Mouse (Mus musculus): ENCODE results near the gene Gm13278.
"Not testable (repeated sequence)": the region's sequence is repeated elsewhere in the genome, so short reads cannot be mapped to it uniquely, and the experiment has no call there.

Gm13278 gene

DNA sequence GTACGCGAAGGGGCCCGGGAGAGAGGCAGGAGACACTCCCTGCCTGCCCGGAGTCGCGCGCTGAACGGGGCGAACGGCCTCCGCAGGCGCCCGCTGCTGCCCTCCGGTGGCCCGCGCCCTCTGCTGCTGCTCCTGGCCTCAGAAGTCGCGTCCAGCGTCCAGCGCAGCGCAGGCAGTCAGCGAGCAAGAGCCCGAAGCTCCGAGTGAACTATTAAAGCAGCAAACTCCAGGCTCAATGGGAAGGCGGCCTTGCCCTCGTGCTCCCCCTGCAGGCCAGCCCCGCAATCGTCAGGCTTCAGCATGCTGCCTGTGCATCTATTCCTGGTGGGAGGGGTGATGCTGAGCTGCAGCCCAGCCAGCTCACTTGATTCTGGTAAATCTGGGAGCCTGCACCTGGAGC is at the start of gene Gm13278:
Gene Gm13278 (plus strand): TSS at position 301 of the 400 bp plus-strand sequence.
- DNase-seq: not testable (repeated sequence)

DNA sequence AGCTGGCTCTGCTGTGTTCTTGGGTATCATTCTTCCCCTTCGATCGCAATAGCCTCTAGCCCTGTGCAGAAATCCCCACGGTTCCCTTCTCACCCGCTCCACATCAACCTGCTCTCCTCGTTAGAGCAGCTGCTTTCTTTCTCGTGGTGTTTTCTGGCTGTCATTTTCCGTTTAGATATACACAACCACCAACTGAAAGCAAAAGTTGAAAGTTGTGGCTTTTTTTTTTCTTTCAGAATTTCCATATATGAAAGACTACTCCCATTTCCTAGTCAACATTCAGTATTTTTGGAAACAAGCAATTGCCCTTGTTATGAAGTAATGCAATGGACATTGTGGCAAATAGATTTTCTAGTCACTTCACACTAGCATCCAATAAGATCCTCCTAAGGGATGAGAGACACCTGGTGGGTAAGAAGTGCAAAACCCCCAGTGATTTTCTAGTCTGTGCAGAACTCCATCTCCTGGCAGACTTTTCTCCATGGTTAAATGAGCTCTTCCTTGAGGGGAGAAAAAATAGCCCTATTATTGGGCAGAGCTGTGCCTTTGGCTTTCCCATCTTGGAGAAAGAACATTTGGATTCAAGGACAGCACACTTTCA is 48.5 kb upstream of the Gm13278 start:
- no peak for DNase-seq

DNA sequence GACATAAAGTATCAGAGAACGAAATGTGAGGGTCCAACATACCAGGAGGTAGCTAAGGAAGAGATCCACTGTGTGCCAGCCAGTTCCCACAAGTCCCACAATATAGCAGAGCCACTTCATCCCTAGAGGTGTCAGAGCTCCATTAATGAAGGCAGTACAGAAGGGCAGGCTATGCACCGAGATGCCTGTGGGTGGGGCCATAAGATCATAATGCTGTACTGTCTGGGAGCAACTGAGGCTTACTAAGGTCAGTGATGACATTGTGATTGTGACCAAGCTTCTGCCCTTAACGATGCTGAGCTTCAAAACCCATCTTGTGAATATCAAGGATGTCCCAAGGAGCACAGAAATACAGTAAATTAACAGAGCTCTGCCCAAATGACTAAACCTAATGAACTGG is 47.1 kb upstream of the Gm13278 start:
- DNase-seq: no peak

DNA sequence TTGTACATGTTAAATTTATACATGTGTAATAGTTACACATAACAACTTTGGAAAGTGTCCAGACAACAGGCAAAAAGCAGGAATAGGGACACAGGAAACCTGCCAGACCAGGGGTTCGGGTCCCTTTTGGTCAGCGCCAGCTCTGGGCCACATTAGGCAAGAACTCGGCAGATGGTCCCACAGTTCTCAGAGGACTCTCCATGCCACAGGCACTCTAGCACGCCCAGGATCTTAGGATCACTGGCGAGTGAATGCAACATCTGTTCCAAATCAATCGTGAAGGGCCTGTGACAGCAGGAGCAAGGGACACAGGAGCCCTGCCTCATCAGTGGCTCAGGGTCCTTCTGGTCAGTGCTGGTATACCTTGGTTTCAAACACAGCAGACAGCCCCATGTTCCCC is 41.4 kb upstream of the Gm13278 start:
- no peak for DNase-seq

DNA sequence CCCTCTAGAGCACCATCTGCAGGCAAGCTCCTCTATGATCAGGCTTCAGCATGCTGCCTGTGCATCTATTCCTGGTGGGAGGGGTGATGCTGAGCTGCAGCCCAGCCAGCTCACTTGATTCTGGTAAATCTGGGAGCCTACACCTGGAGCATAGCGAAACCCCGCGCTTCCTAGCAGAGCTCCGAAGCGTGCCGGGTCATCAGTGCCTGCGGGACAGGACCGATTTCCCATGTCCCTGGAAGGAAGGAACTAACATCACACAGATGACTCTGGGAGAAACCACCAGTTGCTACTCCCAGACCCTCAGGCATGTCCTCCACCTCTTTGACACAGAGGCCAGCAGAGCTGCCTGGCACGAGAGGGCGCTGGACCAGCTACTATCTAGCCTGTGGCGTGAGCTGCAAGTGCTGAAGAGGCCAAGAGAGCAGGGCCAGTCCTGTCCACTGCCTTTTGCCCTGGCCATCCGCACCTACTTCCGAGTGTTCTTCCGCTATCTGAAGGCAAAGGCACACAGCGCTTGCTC is 36.5 kb upstream of the Gm13278 start, which contains the start of gene Gm13271:
Gene Gm13271 (plus strand): TSS at position 51 of the 523 bp plus-strand sequence.
- peak; percentile 67 to 71 for DNase-seq

DNA sequence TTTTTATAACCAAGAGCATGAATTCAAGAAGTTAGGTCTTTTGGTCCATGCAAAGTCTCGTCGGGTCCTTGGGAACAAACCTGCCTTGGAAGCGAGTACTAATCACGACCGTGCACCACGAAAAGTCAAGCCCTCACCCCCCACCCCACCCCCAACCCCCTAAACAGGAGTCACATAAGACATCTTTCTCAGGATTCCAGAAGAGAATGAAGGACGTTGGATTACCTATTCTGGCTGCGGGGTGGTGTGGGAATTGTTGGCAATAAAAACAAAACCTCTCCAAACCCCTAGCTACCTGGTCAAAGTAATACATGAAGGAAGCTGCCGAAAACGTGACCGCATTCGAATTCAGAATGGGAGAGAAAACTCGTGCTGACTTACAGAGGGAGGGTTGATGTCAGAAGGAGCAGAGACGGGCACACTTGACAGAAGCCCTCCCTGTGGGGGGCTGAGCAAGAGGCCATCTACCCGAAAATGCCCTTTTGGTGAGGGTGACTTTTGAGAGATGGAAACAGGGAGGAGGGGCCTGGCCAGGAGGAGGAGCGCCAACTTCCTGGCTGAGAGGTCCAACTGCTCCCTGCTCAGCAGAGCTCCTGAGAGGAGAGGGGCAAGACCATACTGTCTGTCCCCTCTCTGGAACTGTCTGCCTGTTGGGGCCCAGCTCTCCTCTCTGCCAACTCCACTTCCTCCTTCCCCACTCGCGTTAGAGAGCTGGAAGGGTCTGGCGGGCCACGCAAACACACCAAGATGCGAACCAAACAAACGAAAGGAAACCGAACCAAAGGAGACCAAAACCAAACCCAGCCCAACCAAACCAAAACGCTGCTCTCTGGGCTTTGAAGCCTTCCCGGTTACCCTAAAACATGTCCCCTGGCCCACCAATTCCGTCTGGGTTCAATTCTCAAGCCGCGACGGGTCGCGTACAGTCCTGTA is 34.5 kb upstream of the Gm13278 start:
- peak in 1 of 2 experiments; percentile 12 for DNase-seq

DNA sequence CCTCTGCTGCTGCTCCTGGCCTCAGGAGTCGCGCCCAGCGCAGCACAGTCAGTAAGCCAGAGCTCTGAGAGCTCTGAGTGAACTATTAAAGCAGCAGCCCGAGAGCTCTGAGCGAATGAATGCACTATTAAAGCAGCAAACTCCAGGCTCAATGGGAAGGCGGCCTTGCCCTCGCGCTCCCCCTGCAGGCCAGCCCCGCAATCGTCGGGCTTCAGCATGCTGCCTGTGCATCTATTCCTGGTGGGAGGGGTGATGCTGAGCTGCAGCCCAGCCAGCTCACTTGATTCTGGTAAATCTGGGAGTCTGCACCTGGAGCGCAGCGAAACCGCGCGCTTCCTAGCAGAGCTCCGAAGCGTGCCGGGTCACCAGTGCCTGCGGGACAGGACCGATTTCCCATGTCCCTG is 33.7 kb upstream of the Gm13278 start:
- DNase-seq: peak; percentile 90 to 93

DNA sequence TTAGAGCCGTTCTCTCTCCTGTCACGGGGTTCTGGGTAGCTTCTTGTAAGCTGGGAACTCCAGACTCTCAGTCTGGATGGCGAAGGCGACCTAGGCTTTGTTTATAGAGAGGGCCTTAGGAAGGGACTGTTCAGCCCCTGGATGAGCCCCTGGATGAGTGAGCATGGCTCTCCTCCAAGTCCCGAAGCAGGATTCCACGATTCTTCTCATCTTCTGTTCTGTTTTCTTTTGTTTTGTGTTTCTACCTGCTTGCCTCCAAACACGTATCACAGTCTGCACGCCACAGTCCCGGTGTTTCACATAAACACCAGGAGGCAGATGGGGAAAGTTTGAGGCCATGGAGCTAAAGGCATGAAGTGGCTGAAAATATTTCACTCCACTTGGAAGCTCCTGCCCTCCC is 32.6 kb upstream of the Gm13278 start:
- not testable (repeated sequence) for DNase-seq

DNA sequence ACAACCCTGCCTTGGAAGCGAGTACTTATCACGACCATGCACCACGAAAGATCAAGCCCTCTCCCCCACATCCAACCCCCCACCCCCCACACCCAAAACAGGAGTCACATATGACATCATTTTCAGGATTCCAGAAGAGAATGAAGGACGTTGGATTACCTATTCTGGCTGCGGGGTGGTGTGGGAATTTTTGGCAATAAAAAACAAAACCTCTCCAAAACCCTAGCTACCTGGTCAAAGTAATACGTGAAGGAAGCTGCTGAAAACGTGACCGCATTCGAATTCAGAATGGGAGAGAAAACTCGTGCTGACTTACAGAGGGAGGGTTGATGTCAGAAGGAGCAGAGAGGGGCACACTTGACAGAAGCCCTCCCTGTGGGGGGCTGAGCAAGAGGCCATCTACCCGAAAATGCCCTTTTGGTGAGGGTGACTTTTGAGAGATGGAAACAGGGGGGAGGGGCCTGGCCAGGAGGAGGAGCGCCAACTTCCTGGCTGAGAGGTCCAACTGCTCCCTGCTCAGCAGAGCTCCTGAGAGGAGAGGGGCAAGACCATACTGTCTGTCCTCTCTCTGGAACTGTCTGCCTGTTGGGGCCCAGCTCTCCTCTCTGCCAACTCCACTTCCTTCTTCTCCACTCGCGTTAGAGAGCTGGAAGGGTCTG is 31.6 kb upstream of the Gm13278 start, which contains the start of gene Gm13283:
Gene Gm13283 (plus strand): TSS at position 510 of the 659 bp plus-strand sequence.
- DNase-seq: peak; percentile 33 to 42

DNA sequence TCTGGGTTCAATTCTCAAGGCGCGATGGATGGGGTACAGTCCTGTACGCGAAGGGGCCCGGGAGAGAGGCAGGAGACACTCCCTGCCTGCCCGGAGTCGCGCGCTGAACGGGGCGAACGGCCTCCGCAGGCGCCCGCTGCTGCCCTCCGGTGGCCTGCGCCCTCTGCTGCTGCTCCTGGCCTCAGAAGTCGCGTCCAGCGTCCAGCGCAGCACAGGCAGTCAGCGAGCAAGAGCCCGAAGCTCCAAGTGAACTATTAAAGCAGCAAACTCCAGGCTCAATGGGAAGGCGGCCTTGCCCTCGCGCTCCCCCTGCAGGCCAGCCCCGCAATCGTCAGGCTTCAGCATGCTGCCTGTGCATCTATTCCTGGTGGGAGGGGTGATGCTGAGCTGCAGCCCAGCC is 30.9 kb upstream of the Gm13278 start:
- DNase-seq: peak; percentile 85

DNA sequence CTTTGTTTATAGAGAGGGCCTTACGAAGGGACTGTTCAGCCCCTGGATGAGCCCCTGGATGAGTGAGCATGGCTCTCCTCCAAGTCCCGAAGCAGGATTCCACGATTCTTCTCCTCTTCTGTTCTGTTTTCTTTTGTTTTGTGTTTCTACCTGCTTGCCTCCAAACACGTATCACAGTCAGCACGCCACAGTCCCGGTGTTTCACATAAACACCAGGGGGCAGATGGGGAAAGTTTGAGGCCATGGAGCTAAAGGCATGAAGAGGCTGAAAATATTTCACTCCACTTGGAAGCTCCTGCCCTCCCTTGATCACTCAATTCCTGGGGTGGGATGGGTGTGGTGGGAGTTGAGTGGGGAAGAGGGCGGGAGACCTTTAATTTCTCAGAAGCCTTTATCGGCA is 29.6 kb upstream of the Gm13278 start:
- peak; percentile 57 to 63 for DNase-seq

DNA sequence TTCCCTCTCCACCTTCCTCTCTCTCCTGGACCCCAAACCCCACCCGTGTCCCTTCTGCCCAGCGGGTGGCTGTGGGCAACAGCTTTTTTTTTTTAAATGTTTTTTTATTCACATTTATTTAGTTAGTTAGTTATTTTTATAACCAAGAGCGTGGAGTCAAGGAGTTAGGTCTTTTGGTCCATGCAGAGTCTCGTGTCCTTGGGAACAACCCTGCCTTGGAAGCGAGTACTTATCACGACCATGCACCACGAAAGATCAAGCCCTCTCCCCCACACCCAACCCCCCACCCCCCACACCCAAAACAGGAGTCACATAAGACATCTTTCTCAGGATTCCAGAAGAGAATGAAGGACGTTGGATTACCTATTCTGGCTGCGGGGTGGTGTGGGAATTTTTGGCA is 29.0 kb upstream of the Gm13278 start:
- DNase-seq: not testable (repeated sequence)

DNA sequence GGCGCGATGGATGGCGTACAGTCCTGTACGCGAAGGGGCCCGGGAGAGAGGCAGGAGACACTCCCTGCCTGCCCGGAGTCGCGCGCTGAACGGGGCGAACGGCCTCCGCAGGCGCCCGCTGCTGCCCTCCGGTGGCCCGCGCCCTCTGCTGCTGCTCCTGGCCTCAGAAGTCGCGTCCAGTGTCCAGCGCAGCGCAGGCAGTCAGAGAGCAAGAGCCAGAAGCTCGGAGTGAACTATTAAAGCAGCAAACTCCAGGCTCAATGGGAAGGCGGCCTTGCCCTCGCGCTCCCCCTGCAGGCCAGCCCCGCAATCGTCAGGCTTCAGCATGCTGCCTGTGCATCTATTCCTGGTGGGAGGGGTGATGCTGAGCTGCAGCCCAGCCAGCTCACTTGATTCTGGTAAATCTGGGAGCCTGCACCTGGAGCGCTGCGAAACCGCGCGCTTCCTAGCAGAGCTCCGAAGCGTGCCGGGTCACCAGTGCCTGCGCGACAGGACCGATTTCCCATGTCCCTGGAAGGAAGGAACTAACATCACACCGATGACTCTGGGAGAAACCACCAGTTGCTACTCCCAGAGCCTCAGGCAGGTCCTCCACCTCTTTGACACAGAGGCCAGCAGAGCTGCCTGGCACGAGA is 27.8 kb upstream of the Gm13278 start:
- peak; percentile 70 to 79 for DNase-seq

DNA sequence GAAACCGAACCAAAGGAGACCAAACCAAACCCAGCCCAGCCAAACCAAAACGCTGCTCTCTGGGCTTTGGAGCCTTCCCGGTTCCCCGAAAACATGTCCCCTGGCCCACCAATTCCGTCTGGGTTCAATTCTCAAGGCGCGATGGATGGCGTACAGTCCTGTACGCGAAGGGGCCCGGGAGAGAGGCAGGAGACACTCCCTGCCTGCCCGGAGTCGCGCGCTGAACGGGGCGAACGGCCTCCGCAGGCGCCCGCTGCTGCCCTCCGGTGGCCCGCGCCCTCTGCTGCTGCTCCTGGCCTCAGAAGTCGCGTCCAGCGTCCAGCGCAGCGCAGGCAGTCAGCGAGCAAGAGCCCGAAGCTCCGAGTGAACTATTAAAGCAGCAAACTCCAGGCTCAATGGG is 17.8 kb upstream of the Gm13278 start, which contains the start of gene Gm13290:
Gene Gm13290 (plus strand): TSS at position 301 of the 400 bp plus-strand sequence.
- DNase-seq: not testable (repeated sequence)

DNA sequence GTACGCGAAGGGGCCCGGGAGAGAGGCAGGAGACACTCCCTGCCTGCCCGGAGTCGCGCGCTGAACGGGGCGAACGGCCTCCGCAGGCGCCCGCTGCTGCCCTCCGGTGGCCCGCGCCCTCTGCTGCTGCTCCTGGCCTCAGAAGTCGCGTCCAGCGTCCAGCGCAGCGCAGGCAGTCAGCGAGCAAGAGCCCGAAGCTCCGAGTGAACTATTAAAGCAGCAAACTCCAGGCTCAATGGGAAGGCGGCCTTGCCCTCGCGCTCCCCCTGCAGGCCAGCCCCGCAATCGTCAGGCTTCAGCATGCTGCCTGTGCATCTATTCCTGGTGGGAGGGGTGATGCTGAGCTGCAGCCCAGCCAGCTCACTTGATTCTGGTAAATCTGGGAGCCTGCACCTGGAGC is 14.7 kb upstream of the Gm13278 start, which contains the start of gene Gm13289:
Gene Gm13289 (plus strand): TSS at position 301 of the 400 bp plus-strand sequence.
- DNase-seq: not testable (repeated sequence)

DNA sequence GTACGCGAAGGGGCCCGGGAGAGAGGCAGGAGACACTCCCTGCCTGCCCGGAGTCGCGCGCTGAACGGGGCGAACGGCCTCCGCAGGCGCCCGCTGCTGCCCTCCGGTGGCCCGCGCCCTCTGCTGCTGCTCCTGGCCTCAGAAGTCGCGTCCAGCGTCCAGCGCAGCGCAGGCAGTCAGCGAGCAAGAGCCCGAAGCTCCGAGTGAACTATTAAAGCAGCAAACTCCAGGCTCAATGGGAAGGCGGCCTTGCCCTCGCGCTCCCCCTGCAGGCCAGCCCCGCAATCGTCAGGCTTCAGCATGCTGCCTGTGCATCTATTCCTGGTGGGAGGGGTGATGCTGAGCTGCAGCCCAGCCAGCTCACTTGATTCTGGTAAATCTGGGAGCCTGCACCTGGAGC is 11.8 kb upstream of the Gm13278 start, which contains the start of gene Gm13272:
Gene Gm13272 (plus strand): TSS at position 301 of the 400 bp plus-strand sequence.
- DNase-seq: not testable (repeated sequence)

DNA sequence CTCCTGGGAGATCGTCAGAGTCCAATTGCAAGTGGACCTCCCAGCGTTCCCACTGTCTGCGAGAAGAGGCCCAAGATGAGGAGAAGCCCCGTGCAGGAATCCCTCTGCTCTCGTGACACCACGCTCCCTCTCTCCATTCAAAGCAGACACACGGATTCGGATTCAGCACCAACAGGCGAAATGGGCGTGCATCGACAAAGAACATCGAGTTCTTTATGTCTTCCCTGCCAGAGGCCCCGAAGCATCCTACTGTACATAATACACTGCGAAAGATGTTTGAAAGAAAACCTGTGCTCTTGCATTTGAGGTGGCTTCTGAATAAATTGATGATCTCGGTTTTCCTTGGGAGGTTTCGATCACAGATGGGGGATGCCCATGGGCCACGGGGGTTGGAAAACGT is 11.0 kb upstream of the Gm13278 start:
- not testable (repeated sequence) for DNase-seq

DNA sequence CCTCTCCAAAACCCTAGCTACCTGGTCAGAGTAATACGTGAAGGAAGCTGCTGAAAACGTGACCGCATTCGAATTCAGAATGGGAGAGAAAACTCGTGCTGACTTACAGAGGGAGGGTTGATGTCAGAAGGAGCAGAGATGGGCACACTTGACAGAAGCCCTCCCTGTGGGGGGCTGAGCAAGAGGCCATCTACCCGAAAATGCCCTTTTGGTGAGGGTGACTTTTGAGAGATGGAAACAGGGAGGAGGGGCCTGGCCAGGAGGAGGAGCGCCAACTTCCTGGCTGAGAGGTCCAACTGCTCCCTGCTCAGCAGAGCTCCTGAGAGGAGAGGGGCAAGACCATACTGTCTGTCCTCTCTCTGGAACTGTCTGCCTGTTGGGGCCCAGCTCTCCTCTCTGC is 9.5 kb upstream of the Gm13278 start, which contains the start of gene Ifnz:
Gene Ifnz (plus strand): TSS at position 301 of the 400 bp plus-strand sequence.
- DNase-seq: not testable (repeated sequence)

DNA sequence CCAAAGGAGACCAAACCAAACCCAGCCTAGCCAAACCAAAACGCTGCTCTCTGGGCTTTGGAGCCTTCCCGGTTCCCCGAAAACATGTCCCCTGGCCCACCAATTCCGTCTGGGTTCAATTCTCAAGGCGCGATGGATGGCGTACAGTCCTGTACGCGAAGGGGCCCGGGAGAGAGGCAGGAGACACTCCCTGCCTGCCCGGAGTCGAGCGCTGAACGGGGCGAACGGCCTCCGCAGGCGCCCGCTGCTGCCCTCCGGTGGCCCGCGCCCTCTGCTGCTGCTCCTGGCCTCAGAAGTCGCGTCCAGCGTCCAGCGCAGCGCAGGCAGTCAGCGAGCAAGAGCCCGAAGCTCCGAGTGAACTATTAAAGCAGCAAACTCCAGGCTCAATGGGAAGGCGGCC is 9.0 kb upstream of the Gm13278 start:
- DNase-seq: not testable (repeated sequence)

DNA sequence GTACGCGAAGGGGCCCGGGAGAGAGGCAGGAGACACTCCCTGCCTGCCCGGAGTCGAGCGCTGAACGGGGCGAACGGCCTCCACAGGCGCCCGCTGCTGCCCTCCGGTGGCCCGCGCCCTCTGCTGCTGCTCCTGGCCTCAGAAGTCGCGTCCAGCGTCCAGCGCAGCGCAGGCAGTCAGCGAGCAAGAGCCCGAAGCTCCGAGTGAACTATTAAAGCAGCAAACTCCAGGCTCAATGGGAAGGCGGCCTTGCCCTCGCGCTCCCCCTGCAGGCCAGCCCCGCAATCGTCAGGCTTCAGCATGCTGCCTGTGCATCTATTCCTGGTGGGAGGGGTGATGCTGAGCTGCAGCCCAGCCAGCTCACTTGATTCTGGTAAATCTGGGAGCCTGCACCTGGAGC is 5.9 kb upstream of the Gm13278 start, which contains the start of gene Gm13276:
Gene Gm13276 (plus strand): TSS at position 301 of the 400 bp plus-strand sequence.
- not testable (repeated sequence) for DNase-seq

DNA sequence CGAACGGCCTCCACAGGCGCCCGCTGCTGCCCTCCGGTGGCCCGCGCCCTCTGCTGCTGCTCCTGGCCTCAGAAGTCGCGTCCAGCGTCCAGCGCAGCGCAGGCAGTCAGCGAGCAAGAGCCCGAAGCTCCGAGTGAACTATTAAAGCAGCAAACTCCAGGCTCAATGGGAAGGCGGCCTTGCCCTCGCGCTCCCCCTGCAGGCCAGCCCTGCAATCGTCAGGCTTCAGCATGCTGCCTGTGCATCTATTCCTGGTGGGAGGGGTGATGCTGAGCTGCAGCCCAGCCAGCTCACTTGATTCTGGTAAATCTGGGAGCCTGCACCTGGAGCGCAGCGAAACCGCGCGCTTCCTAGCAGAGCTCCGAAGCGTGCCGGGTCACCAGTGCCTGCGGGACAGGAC is 2.9 kb upstream of the Gm13278 start, which contains the start of gene Gm13277:
Gene Gm13277 (plus strand): TSS at position 231 of the 400 bp plus-strand sequence.
- peak; percentile 71 to 76 for DNase-seq

All from kidney, adult 8-10 months (tissue).